Mouse (Mus musculus) hindbrain, embryonic 14.5 days (tissue): Measurements from ENCODE around the gene Mtx1. TPM values are rescaled to one million over a fixed set of nuclear protein-coding genes. Genes with fewer than 3 reads are reported as not detected.
"Not testable (repeated sequence)": the region's sequence is repeated elsewhere in the genome, so short reads cannot be mapped to it uniquely, and the experiment has no call there.

ENCODE experiments used
- ATAC-seq: fragments of 200-750 bp; cut with Nextera tagmentation; 2 replicates; pipeline ENCODE4 v1.8.0; 2017; ENCODE audit warnings: moderate number of reproducible peaks, mild to moderate bottlenecking, moderate TSS enrichment, moderate library complexity; ENCODE audit not compliant: low FRiP score
- DNase-seq: peaks from one replicate; pipeline ENCODE4 v3.0.0-alpha.2; 2015; ENCODE audit warnings: low spot score
- H3K27ac ChIP-seq: fragments of 300-500 bp; sonication (generic); 2 replicates; pipeline ENCODE4 v1.5.1; 2014; ENCODE audit warnings: mild to moderate bottlenecking, moderate library complexity
- H3K27me3 ChIP-seq: fragments of 300-500 bp; sonication (generic); 2 replicates; pipeline ENCODE4 v1.6.1; 2014; ENCODE audit warnings: mild to moderate bottlenecking, low read length, mixed read lengths; ENCODE audit not compliant: control insufficient read depth, insufficient read depth
- H3K36me3 ChIP-seq: fragments of 300-500 bp; sonication (generic); replicated peaks from 2 replicates; pipeline ENCODE4 v1.6.1; 2014; ENCODE audit not compliant: control insufficient read depth, insufficient read depth
- H3K4me1 ChIP-seq: fragments of 300-500 bp; sonication (generic); replicated peaks from 2 replicates; pipeline ENCODE4 v1.6.1; 2014; ENCODE audit warnings: antibody characterized with exemption, low read length, mixed read lengths; ENCODE audit not compliant: control insufficient read depth, insufficient read depth
- H3K4me2 ChIP-seq: fragments of 300-500 bp; sonication (generic); replicated peaks from 2 replicates; pipeline ENCODE4 v1.6.1; 2014; ENCODE audit warnings: mild to moderate bottlenecking, moderate library complexity
- H3K4me3 ChIP-seq: fragments of 300-500 bp; sonication (generic); replicated peaks from 2 replicates; pipeline ENCODE4 v1.5.1; 2014; ENCODE audit warnings: mild to moderate bottlenecking, low read length
- H3K9ac ChIP-seq: fragments of 300-500 bp; sonication (generic); 2 replicates; pipeline ENCODE4 v1.6.1; 2014
- H3K9me3 ChIP-seq: fragments of 300-500 bp; sonication (generic); 2 replicates; pipeline ENCODE4 v1.6.1; 2016; ENCODE audit warnings: low read length; ENCODE audit not compliant: control insufficient read depth
- WGBS: fragments of 180-500 bp; shearing (Covaris S2); extraction: QIAGEN DNeasy Blood & Tissue Kit; methylation state at CpG from one replicate; pipeline ENCODE4 v1.1.7; 2014; 5-methylcytosine and 5-hydroxymethylcytosine counted together
- polyA plus RNA-seq: library from polyadenylated mRNA; unstranded; fragments of >200 nt; fragmentation: Nextera tagmentation; extraction: Ambion mirVana; gene quantifications from 2 replicates; pipeline ENCODE4 v1.2.1, GENCODE M21; 2014

The Mtx1 gene
- polyA plus RNA-seq, 1 experiment from 2014 or later: 144 TPM

GRCm38 (mm10) chr3:89225321-89225815 lies 1.5 kb downstream of the Mtx1 start:
- Histone ChIP-seq H3K4me2 (peak overlapping the region; percentile 56), H3K27ac (peak overlapping the region; percentile 81), H3K4me3 (peak overlapping the region; percentile 38), H3K4me1 (peaks cover 35% of the 10 kb centered on the region), H3K27me3 (no peaks in the 10 kb centered on the region), H3K36me3 (no peaks in the 10 kb centered on the region; the same call in 1 of the 2 replicates), H3K9ac (peak overlapping the region; percentile 66), H3K9me3 (no peaks in the 10 kb centered on the region)
- DNase-seq (no peak), ATAC-seq (no peak)
- WGBS: 16% methylated on average over 12 of the region's 12 CpGs

- Histone ChIP-seq H3K36me3 (no peaks in the 10 kb centered on the region; the same call in 1 of the 2 replicates), H3K9me3 (no peaks in the 10 kb centered on the region), H3K4me3 (peak overlapping the region; percentile 38), H3K27ac (peak overlapping the region; percentile 81), H3K9ac (peak overlapping the region; percentile 66), H3K27me3 (no peaks in the 10 kb centered on the region), H3K4me2 (peak overlapping the region; percentile 56), H3K4me1 (peaks cover 35% of the 10 kb centered on the region)
- ATAC-seq (no peak), DNase-seq (no peak)
- 24% methylated on average over 11 of the region's 11 CpGs for WGBS
Observed at GRCm38 (mm10) chr3:89224796-89225195, 2.1 kb downstream of the Mtx1 start.

GRCm38 (mm10) chr3:89221167-89221566 lies 5.7 kb downstream of the Mtx1 start:
- Histone ChIP-seq H3K4me2 (no peak overlapping the region), H3K4me1 (peaks cover 19% of the 10 kb centered on the region), H3K9ac (no peak overlapping the region), H3K27me3 (no peaks in the 10 kb centered on the region), H3K4me3 (no peak overlapping the region), H3K9me3 (no peaks in the 10 kb centered on the region), H3K27ac (no peak overlapping the region), H3K36me3 (no peaks in the 10 kb centered on the region; the same call in 1 of the 2 replicates)
- no peak for DNase-seq
- no peak for ATAC-seq
- 61% methylated on average over 5 of the region's 5 CpGs for WGBS

GRCm38 (mm10) chr3:89219546-89219945 lies 7.3 kb downstream of the Mtx1 start:
- WGBS: 53% methylated on average over 8 of the region's 8 CpGs
- DNase-seq: no peak
- Histone ChIP-seq H3K4me1 (peaks cover 14% of the 10 kb centered on the region), H3K4me2 (no peak overlapping the region), H3K4me3 (no peak overlapping the region), H3K36me3 (no peaks in the 10 kb centered on the region; the same call in 1 of the 2 replicates), H3K9me3 (no peaks in the 10 kb centered on the region), H3K9ac (no peak overlapping the region), H3K27me3 (no peaks in the 10 kb centered on the region), H3K27ac (no peak overlapping the region)
- ATAC-seq: no peak

- H3K9ac ChIP-seq: no peak overlapping the region
Observed at GRCm38 (mm10) chr3:89218271-89218670, 8.6 kb downstream of the Mtx1 start.

GRCm38 (mm10) chr3:89216407-89216806 lies 10.5 kb downstream of the Mtx1 start:
- H3K36me3 ChIP-seq, H3K9me3 ChIP-seq, H3K4me3 ChIP-seq, ATAC-seq, H3K27me3 ChIP-seq, H3K9ac ChIP-seq, H3K27ac ChIP-seq, DNase-seq: not testable (repeated sequence)
- H3K4me1 ChIP-seq: peaks cover 19% of the 10 kb centered on the region
- H3K4me2 ChIP-seq: peak overlapping the region; percentile 87
- 68% methylated on average over 7 of the region's 7 CpGs for WGBS

More at GRCm38 (mm10) chr3:89218271-89218670, 8.6 kb downstream of the Mtx1 start:
- no peak for DNase-seq
- Histone ChIP-seq H3K36me3 (no peaks in the 10 kb centered on the region; the same call in 1 of the 2 replicates), H3K4me1 (peaks cover 9% of the 10 kb centered on the region), H3K27me3 (no peaks in the 10 kb centered on the region), H3K4me2 (no peak overlapping the region), H3K27ac (no peak overlapping the region), H3K4me3 (no peak overlapping the region), H3K9me3 (no peaks in the 10 kb centered on the region)
- WGBS: 86% methylated on average over 1 of the region's 1 CpGs
- ATAC-seq: no peak

GRCm38 (mm10) chr3:89215853-89216252 lies 11.0 kb downstream of the Mtx1 start:
- H3K27ac ChIP-seq: peak overlapping the region; percentile 99
- H3K27me3 ChIP-seq: no peaks in the 10 kb centered on the region
- under 1% methylated on average over 6 of the region's 6 CpGs for WGBS
- peak overlapping the region; percentile 79 for H3K4me3 ChIP-seq
- H3K4me1 ChIP-seq: peaks cover 19% of the 10 kb centered on the region
- H3K36me3 ChIP-seq: 0 out of 2 replicates have a peak, but pooled peaks cover 3% of the 10 kb centered on the region
- no peaks in the 10 kb centered on the region for H3K9me3 ChIP-seq
- peak; percentile 94 for DNase-seq
- peak overlapping the region; percentile 87 for H3K4me2 ChIP-seq
- ATAC-seq: peak; percentile 40
- H3K9ac ChIP-seq: peak overlapping the region; percentile 82

GRCm38 (mm10) chr3:89214681-89215411 lies 12.0 kb downstream of the Mtx1 start, which contains the start of gene Thbs3:
Gene Thbs3 (plus strand): TSS chr3:89215180.
- peak within 1 kb of the TSS; percentile 99 for H3K27ac ChIP-seq
- H3K4me3 ChIP-seq: peak within 1 kb of the TSS; percentile 79
- peak within 1 kb of the TSS; percentile 87 for H3K4me2 ChIP-seq
- H3K9me3 ChIP-seq: no peaks in the 10 kb centered on the region
- H3K27me3 ChIP-seq: no peaks in the 10 kb centered on the region
- WGBS: under 1% methylated on average over 15 of the region's 19 CpGs
- peak within 1 kb of the TSS; percentile 82 for H3K9ac ChIP-seq
- DNase-seq (peak; percentile 43), ATAC-seq (no peak)
- H3K4me1 ChIP-seq: peaks cover 19% of the 10 kb centered on the region
- H3K36me3 ChIP-seq: peaks cover 13% of the 10 kb centered on the region; the same call in 1 of the 2 replicates

- peaks cover 22% of the 10 kb centered on the region for H3K36me3 ChIP-seq
- peak overlapping the region; percentile 79 for H3K4me3 ChIP-seq
- peak overlapping the region; percentile 82 for H3K9ac ChIP-seq
- H3K27ac ChIP-seq: peak overlapping the region; percentile 99
- H3K9me3 ChIP-seq: no peaks in the 10 kb centered on the region
- ATAC-seq: peak; percentile 86
- DNase-seq: peak; percentile 94
- H3K4me1 ChIP-seq: peaks cover 19% of the 10 kb centered on the region
- H3K27me3 ChIP-seq: no peaks in the 10 kb centered on the region
- peak overlapping the region; percentile 87 for H3K4me2 ChIP-seq
- under 1% methylated on average over 63 of the region's 69 CpGs for WGBS
Observed at GRCm38 (mm10) chr3:89213803-89214530, 12.9 kb downstream of the Mtx1 start.
